Mouse (Mus musculus) limb, embryonic 15.5 days (tissue): ENCODE data around the gene Tbx21. TPM values are rescaled to one million over a fixed set of nuclear protein-coding genes. Genes with fewer than 3 reads are reported as not detected.
A peak's percentile ranks its signal among the peaks of the same experiment; 100 is the strongest.

ENCODE experiments used
- ATAC-seq: fragments of 200-750 bp; cut with Nextera tagmentation; 2 replicates; pipeline ENCODE4 v1.8.0; 2017; ENCODE audit warnings: low read depth, moderate TSS enrichment; ENCODE audit not compliant: insufficient number of reproducible peaks, low FRiP score, low TSS enrichment
- H3K27ac ChIP-seq: fragments of 300-500 bp; sonication (generic); 2 replicates; pipeline ENCODE4 v1.5.1; 2015; ENCODE audit warnings: moderate library complexity, mild to moderate bottlenecking, inconsistent platforms
- H3K27me3 ChIP-seq: fragments of 300-500 bp; sonication (generic); 2 replicates; pipeline ENCODE4 v1.6.1; 2015; ENCODE audit warnings: inconsistent platforms
- H3K36me3 ChIP-seq: fragments of 300-500 bp; sonication (generic); 2 replicates; pipeline ENCODE4 v1.6.1; 2015; ENCODE audit warnings: inconsistent platforms
- H3K4me1 ChIP-seq: fragments of 300-500 bp; sonication (generic); 2 replicates; pipeline ENCODE4 v1.6.1; 2015; ENCODE audit warnings: inconsistent platforms
- H3K4me2 ChIP-seq: fragments of 300-500 bp; sonication (generic); 2 replicates; pipeline ENCODE4 v1.6.1; 2015; ENCODE audit warnings: mild to moderate bottlenecking, inconsistent platforms
- H3K4me3 ChIP-seq: fragments of 300-500 bp; sonication (generic); 2 replicates; pipeline ENCODE4 v1.5.1; 2015; ENCODE audit warnings: mild to moderate bottlenecking, inconsistent platforms
- H3K9ac ChIP-seq: fragments of 300-500 bp; sonication (generic); 2 replicates; pipeline ENCODE4 v1.6.1; 2015; ENCODE audit warnings: inconsistent platforms
- H3K9me3 ChIP-seq: fragments of 300-500 bp; sonication (generic); 2 replicates; pipeline ENCODE4 v1.6.1; 2016; ENCODE audit warnings: inconsistent platforms
- WGBS: fragments of 180-500 bp; shearing (Covaris S2); methylation state at CpG from one replicate; pipeline ENCODE4 v1.1.7; 2015; 5-methylcytosine and 5-hydroxymethylcytosine counted together
- polyA plus RNA-seq: library from polyadenylated mRNA; unstranded; fragments of >200 nt; fragmentation: Nextera tagmentation; extraction: Ambion mirVana; gene quantifications from 2 replicates; pipeline ENCODE4 v1.2.1, GENCODE M21; 2015

Gene Tbx21
- polyA plus RNA-seq, 1 experiment from 2014 or later: not detected

DNA sequence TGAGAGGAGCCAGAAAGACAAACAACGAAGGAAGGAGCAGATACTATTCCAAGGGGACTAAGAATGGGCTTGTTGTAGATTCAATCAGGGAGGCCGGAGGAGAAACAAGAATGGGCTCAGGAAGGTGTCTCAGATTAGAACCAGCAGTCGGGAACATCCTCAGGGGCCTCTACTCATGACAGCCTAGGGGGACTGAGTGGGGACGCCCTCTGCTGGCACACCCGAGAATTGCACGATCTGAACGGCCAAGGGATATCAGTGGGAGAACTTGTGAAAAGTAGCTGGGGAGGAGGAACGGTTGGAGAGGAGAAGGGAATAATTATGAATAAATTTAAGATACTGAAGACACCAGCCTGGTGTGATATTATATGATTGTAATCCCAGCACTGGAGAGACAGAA is 31.6 kb upstream of the Tbx21 start:
- WGBS: 9% methylated on average over 8 of the region's 8 CpGs
- no peak overlapping the region for H3K9ac ChIP-seq
- peaks cover 50% of the 10 kb centered on the region for H3K36me3 ChIP-seq
- no peak overlapping the region for H3K4me2 ChIP-seq
- no peaks in the 10 kb centered on the region for H3K27me3 ChIP-seq
- no peak overlapping the region for H3K4me3 ChIP-seq
- H3K9me3 ChIP-seq: no peaks in the 10 kb centered on the region
- H3K27ac ChIP-seq: 0 out of 2 replicates have a peak overlapping the region, but pooled peaks have one; percentile 22
- peaks cover 49% of the 10 kb centered on the region for H3K4me1 ChIP-seq
- ATAC-seq: no peak

DNA sequence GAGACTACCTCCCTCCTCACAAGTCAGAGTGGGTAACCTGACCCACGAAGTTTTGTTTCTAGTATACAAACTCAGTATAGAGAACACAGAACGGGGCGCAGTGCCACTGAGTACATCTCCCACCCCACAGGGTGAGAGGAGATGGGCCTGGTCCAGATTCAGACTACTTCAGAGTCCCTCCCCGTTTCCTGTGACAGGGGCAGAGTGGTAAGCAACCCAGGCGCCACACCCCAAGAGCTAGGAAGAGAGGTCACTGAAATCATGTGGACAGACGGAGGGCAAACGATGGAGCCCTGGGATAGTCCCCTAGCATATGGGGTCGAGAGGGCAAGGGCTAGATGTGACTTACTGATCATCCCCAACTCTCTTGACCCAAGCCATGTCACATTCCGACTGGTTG is 30.8 kb upstream of the Tbx21 start:
- WGBS: 64% methylated on average over 9 of the region's 9 CpGs
- Histone ChIP-seq H3K9me3 (no peaks in the 10 kb centered on the region), H3K36me3 (peaks cover 54% of the 10 kb centered on the region), H3K4me2 (no peak overlapping the region), H3K4me1 (peaks cover 45% of the 10 kb centered on the region), H3K27me3 (peaks cover 8% of the 10 kb centered on the region), H3K9ac (no peak overlapping the region), H3K27ac (no peak overlapping the region), H3K4me3 (no peak overlapping the region)
- no peak for ATAC-seq

DNA sequence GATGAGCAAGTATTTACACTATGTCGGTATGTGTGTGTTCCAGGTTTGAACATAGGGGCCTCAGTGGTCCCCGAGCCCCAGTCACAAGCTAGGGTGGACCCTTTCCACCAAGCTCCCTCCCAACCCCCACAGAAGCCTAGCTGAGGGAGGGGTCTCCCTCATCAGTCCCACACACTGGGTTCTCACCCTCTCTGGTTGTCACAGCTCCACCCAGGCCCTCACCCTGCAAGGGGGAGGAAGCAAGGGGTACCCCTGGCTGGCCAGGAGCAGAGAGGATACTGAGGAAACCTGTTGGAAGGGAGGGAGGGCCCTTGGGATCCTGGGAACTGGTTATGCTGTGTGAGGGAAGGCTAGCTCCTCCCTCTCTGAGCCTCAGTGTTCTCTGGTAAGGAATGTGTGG is 30.2 kb upstream of the Tbx21 start:
- H3K27me3 ChIP-seq: peaks cover 14% of the 10 kb centered on the region
- no peak overlapping the region for H3K4me3 ChIP-seq
- H3K9ac ChIP-seq: no peak overlapping the region
- peaks cover 42% of the 10 kb centered on the region for H3K4me1 ChIP-seq
- no peak overlapping the region for H3K27ac ChIP-seq
- no peak overlapping the region for H3K4me2 ChIP-seq
- H3K36me3 ChIP-seq: peaks cover 60% of the 10 kb centered on the region
- WGBS: 73% methylated on average over 2 of the region's 2 CpGs
- ATAC-seq: no peak
- no peaks in the 10 kb centered on the region for H3K9me3 ChIP-seq

DNA sequence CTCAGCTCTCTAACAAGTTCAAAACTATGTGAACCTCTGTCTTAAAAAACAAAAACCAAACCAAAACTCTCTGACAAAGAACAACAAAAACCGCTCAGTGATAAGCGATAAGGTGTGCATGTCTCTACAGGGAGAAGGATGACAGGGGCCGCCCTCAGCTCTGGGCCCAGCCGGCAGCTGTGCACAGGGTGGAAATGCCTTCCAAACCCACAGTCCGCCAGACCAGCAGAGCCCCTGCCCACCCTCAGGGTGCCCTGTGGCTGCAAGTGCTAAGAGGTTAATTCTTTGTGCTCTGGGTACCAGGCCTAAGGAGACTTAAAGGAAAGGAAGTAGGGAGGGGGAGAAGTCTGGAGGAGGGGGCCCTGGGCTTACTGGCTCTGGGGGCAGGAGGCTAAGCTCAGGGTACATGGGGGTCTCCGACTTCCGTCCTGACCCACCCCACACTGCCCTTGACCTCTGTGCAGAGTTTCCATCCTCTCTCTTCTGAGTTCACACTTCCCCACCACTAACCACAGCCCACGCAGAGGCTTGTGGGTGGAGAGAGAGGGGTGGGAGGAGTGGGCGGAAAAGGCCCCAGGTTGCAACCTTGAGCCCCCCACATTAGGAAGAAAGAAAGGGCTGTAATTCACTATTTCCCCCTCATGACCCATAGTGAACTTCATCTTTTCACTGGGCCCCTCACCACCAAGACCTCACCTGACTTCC is 28.2 kb upstream of the Tbx21 start:
- Histone ChIP-seq H3K9ac (no peak overlapping the region), H3K27ac (no peak overlapping the region), H3K36me3 (peaks cover 71% of the 10 kb centered on the region), H3K4me2 (no peak overlapping the region), H3K4me1 (peaks cover 34% of the 10 kb centered on the region), H3K27me3 (peaks cover 34% of the 10 kb centered on the region), H3K9me3 (no peaks in the 10 kb centered on the region), H3K4me3 (no peak overlapping the region)
- ATAC-seq: no peak
- WGBS: 71% methylated on average over 9 of the region's 9 CpGs

DNA sequence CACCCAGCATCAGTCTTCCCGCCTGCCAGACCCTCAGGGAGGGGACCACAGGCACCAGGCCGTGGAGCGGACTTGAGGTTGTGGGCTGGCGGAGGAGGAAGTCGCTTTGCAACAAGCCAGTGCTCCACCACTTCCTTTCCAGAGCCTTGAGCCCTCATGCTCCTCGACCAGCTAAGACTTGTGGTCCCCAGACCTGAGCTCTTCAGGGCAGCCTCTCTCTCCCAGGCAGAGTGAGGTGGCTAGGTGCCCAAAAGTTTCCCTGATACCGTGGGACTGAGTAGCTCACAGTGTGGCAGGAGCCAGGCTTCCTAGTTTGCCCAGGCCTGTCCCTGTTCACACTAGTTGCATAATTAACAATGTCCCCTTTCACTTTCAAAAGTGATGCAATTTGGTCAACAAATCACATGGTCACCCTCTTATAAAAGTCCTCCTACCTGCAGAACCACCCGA is 27.1 kb upstream of the Tbx21 start:
- Histone ChIP-seq H3K4me1 (peaks cover 31% of the 10 kb centered on the region), H3K4me2 (no peak overlapping the region), H3K36me3 (peaks cover 72% of the 10 kb centered on the region), H3K9me3 (no peaks in the 10 kb centered on the region), H3K4me3 (no peak overlapping the region), H3K27ac (no peak overlapping the region), H3K9ac (no peak overlapping the region), H3K27me3 (peaks cover 44% of the 10 kb centered on the region)
- 58% methylated on average over 8 of the region's 8 CpGs for WGBS
- no peak for ATAC-seq

DNA sequence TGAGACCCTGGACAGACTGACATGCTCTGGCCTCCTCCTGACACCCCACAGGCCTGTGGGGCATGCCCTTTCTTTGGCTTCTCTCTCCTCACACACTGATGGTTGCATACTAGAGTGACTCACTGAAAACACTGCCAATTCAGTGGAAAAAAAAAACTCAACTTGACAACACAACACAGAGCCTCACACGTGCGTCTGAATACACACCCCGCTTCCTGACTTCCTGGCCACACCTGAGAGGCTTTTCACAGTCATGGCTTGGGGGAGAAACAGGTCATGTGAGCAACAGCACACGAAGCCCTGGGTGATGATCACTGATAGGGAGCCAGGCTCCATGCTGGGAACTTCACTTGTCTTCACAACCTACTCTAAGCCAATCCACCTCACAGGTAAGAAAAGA is 25.7 kb upstream of the Tbx21 start:
- Histone ChIP-seq H3K4me3 (no peak overlapping the region), H3K9me3 (no peaks in the 10 kb centered on the region), H3K4me2 (no peak overlapping the region), H3K4me1 (peaks cover 23% of the 10 kb centered on the region), H3K27me3 (peaks cover 50% of the 10 kb centered on the region), H3K9ac (no peak overlapping the region), H3K27ac (no peak overlapping the region), H3K36me3 (peaks cover 74% of the 10 kb centered on the region)
- no peak for ATAC-seq
- WGBS: 66% methylated on average over 4 of the region's 4 CpGs

- peaks cover 50% of the 10 kb centered on the region for H3K27me3 ChIP-seq
These were observed 24.1 kb upstream of the Tbx21 start for GRCm38 (mm10) chr11:97139256-97139655.

GRCm38 (mm10) chr11:97138554-97139226 is 23.6 kb upstream of the Tbx21 start:
- Histone ChIP-seq H3K4me2 (peak overlapping the region; percentile 54), H3K9ac (no peak overlapping the region), H3K9me3 (no peaks in the 10 kb centered on the region), H3K4me1 (peaks cover 15% of the 10 kb centered on the region), H3K27me3 (peaks cover 50% of the 10 kb centered on the region), H3K36me3 (peaks cover 60% of the 10 kb centered on the region), H3K4me3 (peak overlapping the region; percentile 30), H3K27ac (no peak overlapping the region)
- ATAC-seq: no peak
- 26% methylated on average over 68 of the region's 69 CpGs for WGBS

More at GRCm38 (mm10) chr11:97139256-97139655, 24.1 kb upstream of the Tbx21 start:
- H3K9me3 ChIP-seq: no peaks in the 10 kb centered on the region
- no peak overlapping the region for H3K9ac ChIP-seq
- H3K4me3 ChIP-seq: peak overlapping the region; percentile 30
- H3K27ac ChIP-seq: no peak overlapping the region
- ATAC-seq: no peak
- H3K36me3 ChIP-seq: peaks cover 66% of the 10 kb centered on the region
- peaks cover 17% of the 10 kb centered on the region for H3K4me1 ChIP-seq
- WGBS: 23% methylated on average over 15 of the region's 15 CpGs
- H3K4me2 ChIP-seq: peak overlapping the region; percentile 54

DNA sequence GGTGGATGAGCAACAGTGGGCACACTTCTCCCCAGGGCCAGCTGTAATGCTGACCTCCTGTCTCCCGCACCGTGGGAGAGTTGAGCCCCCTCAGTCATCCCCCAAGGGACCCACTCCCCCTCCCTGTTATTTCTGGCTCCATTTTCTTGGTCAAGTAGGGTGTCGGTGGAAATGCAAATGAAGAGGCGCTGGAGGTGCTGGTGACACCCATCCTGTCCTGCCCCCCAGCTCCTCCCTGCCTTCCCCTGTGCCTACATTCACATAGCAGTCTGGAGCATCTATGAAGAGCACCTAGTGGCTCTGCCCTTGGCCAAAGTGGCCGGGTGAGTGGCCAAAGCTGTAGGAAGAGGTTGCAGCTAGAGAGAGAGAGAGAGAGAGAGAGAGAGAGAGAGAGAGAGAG is 18.1 kb upstream of the Tbx21 start:
- H3K27ac ChIP-seq: no peak overlapping the region
- no peaks in the 10 kb centered on the region for H3K9me3 ChIP-seq
- no peak overlapping the region for H3K4me3 ChIP-seq
- no peaks in the 10 kb centered on the region; the same call in 1 of the 2 replicates for H3K4me1 ChIP-seq
- no peak overlapping the region for H3K9ac ChIP-seq
- peaks cover 16% of the 10 kb centered on the region; the same call in 1 of the 2 replicates for H3K27me3 ChIP-seq
- 54% methylated on average over 5 of the region's 5 CpGs for whole genome bisulfite sequencing
- peaks cover 27% of the 10 kb centered on the region for H3K36me3 ChIP-seq
- no peak overlapping the region for H3K4me2 ChIP-seq
- ATAC-seq: no peak

GRCm38 (mm10) chr11:97132185-97132584 is 17.1 kb upstream of the Tbx21 start:
- 22% methylated on average over 6 of the region's 6 CpGs for WGBS
- H3K27me3 ChIP-seq: 0 out of 2 replicates have a peak, but pooled peaks cover 6% of the 10 kb centered on the region
- H3K9ac ChIP-seq: no peak overlapping the region
- no peaks in the 10 kb centered on the region for H3K4me1 ChIP-seq
- no peak for ATAC-seq
- no peak overlapping the region for H3K4me2 ChIP-seq
- H3K9me3 ChIP-seq: no peaks in the 10 kb centered on the region
- H3K4me3 ChIP-seq: no peak overlapping the region
- H3K27ac ChIP-seq: no peak overlapping the region
- H3K36me3 ChIP-seq: peaks cover 16% of the 10 kb centered on the region

DNA sequence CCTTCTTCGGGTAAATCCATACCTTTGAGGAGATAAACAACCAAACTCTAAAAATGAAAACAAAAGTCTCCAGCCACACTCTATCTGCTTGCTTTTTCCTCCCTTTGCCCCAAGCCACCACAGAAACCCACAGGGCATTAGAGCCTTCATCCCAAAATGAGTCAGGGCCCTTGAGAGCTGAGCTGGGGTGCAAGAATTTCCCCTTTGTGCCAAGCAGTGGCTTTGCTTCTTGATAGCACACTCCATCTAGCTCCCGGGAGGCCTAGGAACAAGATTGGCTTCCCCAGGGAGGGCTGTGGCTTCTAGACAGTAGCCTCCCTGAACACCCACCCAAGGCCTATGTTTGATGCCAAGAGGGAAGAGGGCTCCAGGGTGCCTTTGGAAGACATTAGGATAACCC is 16.6 kb upstream of the Tbx21 start:
- Histone ChIP-seq H3K36me3 (peaks cover 11% of the 10 kb centered on the region), H3K4me2 (no peak overlapping the region), H3K9me3 (no peaks in the 10 kb centered on the region), H3K9ac (no peak overlapping the region), H3K27ac (no peak overlapping the region), H3K27me3 (0 out of 2 replicates have a peak, but pooled peaks cover 3% of the 10 kb centered on the region), H3K4me1 (peaks cover 3% of the 10 kb centered on the region), H3K4me3 (no peak overlapping the region)
- WGBS: 63% methylated on average over 2 of the region's 2 CpGs
- ATAC-seq: no peak

GRCm38 (mm10) chr11:97130318-97130717 is 15.2 kb upstream of the Tbx21 start:
- H3K27me3 ChIP-seq: 0 out of 2 replicates have a peak, but pooled peaks cover 4% of the 10 kb centered on the region
- no peak overlapping the region for H3K9ac ChIP-seq
- 78% methylated on average over 7 of the region's 7 CpGs for WGBS
- no peak for ATAC-seq
- no peaks in the 10 kb centered on the region for H3K9me3 ChIP-seq
- no peak overlapping the region for H3K4me2 ChIP-seq
- peaks cover 5% of the 10 kb centered on the region for H3K4me1 ChIP-seq
- no peaks in the 10 kb centered on the region for H3K36me3 ChIP-seq
- no peak overlapping the region for H3K27ac ChIP-seq
- no peak overlapping the region for H3K4me3 ChIP-seq
